Mouse (Mus musculus) gastrocnemius, postnatal 25 days (tissue): ENCODE results near the gene Coq9. TPM values are rescaled to one million over a fixed set of nuclear protein-coding genes. Genes with fewer than 3 reads are reported as not detected.

Experiments
- DNase-seq: peaks from one replicate; pipeline ENCODE4 v3.0.0; 2022
- total RNA-seq, 2 experiments: library from RNA; stranded (reverse); gene quantifications; 1 replicate in 1 of 2; 2 replicates in 1 of 2; pipeline ENCODE4 v1.2.3; 2021

The Coq9 gene
- total RNA-seq, 2 experiments from 2014 or later = 376 to 381 TPM

- no peak for DNase-seq
Observed at GRCm38 (mm10) chr8:94870474-94871107, 32.5 kb downstream of the Coq9 start.

GRCm38 (mm10) chr8:94871108-94871894, 33.2 kb downstream of the Coq9 start:
- peak; percentile 77 for DNase-seq

- no peak for DNase-seq
Observed at GRCm38 (mm10) chr8:94872156-94872555, 34.0 kb downstream of the Coq9 start.

DNA sequence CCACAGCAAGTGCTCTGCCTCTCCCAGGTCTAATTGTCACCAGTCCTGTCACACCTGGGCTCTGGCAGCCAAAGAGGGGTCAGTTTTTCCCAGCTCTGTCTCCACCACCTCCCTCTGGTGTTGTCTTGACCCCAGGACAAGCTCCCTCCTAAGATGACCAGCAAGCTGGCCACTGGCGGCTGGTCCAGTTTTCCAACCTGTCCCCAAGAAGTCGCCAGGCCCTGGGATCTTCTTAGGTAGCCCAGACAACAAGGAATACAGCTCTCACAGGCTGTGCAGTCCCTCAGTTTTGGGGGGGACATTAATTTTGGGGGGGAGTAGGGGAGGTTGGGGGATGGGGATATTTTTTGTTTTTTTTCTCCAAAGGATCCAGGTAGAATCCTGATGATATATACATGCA, 34.5 kb downstream of the Coq9 start:
- DNase-seq = no peak

DNA sequence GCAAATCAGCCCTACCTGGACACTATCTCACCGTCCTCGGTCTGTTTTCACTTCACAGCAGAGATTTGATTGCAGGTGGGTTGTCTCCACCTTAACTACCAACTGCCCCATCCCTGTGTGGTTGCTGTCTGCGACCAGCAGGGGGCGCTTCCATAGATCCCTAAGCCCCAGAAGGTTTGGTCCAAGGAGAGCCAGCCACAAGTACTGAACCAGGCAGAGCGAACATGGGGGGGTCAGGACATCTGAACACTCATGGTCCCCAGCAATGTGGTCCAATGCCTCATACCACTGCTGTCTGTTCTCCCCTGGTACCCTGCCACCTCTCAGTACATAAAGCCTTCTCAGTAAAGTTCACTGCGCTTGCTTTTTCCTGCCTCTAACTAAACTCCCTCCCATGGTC, 36.2 kb downstream of the Coq9 start:
- peak; percentile 58 for DNase-seq

DNA sequence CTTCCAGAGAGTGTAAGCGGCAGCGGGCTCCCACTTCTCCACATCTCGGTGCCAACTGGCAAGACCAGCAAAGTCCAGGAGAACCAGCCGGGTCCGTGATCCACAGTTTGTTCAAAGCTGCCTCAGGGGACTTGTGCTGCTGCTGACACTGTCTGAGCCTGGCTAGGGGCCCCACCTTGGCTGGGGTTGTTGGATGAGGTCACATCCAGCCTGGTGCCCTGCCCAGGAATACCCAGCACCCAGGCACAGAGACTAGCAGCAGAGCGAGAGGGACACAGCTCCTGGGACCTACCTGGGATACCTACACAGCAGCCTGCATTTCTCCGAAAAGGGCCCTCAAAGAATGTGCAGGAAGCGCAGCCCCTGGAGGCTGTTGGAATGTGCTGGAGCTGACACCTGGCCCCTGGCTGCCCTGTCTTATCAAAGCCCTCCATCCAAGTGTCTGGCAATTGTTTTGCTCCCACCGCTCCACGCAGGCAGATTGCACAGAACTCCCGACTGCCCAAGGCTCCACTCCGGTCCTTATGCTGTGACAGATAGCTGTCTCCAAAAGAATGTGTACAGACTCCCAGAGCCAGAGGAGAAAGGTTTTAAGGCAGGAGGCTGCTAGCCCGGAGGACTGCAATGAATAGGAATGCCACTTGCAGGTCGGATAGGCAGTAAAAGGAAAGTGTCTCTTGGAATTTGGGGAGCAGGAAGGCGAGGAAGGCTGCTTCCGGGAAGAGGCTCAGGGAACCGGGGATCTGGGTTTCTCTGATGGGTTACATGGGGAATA, 37.2 kb downstream of the Coq9 start:
- DNase-seq = no peak

GRCm38 (mm10) chr8:94875871-94876150, 37.7 kb downstream of the Coq9 start:
- no peak for DNase-seq

- DNase-seq = peak; percentile 89
Observed at GRCm38 (mm10) chr8:94876197-94876730, 38.1 kb downstream of the Coq9 start, which contains the start of gene Dok4. TSS of gene Dok4 (minus strand) at chr8:94876330.

- no peak for DNase-seq
Observed at GRCm38 (mm10) chr8:94876820-94877219, 38.7 kb downstream of the Coq9 start.

DNA sequence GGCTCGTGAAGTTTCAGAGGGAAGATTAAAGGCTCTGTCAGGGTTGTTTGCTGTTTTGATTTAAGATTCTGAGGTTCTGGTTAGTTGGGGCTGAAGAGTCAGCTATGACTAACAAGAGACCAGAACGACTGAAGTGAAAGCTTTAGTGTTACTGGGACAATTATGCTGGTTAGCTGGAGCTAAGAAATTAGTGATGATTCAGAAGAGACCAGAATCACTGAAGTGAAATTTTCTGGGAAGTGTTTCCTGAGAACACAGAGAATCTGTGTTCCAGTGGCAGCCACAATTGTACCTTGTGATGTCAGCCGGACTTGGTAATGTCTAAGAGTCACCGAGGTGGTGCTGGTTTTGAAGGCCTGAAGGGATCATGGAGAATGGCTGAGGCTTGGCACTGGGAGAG, 42.6 kb downstream of the Coq9 start:
- no peak for DNase-seq

DNA sequence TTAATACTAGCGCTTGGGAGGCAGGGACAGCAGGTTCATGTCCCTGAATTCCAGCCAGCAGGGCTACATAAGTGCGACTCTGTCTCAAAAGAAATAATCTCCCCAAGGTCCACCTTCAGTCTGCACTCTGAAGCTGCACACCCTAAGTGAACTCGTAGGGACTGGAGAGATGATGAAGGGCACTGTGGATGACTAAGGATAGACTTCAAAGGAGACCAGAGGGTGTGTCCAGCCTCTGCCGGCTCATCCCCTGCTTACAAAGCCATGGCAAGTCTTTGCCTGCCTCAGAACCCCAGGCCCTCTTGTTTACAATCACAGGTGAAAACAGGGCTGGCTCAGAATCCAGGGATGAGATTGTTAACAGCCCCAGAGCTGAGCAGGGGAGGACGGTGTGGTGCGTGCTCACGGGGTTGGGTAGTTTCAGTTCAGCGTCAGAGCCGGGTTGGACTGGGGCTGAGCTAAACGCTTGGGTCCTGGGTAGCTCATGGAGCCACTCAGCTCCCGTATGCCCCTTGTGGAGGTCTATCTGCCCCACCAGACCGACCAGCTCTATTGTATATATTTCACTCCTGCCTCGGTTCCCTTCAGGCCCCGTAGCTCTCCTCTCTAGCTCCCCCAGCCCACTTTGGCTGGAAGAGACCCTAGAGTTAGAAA, 50.4 kb downstream of the Coq9 start:
- DNase-seq = no peak

- no peak for DNase-seq
Observed at GRCm38 (mm10) chr8:94892917-94893316, 54.8 kb downstream of the Coq9 start.

DNA sequence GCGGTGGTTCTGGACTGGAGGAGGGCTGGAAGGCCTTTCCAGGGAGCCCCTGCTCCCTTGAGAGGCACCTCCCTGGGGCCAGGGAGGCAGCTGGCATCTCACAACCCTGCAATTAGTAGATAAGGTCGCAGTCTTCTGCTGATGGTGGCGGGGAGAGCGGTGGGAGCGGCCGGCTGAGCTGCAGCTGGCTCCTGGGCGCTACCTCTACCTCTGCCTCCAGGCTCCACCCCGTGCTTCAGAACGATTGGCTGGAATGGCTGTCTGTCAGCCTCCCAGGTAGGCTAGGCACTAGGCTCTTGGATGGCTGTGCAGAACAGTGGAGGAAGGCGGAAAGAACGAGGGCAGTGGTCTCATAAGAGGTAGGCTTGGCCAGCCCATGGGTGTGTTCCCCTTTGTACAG, 61.1 kb downstream of the Coq9 start:
- no peak for DNase-seq

DNA sequence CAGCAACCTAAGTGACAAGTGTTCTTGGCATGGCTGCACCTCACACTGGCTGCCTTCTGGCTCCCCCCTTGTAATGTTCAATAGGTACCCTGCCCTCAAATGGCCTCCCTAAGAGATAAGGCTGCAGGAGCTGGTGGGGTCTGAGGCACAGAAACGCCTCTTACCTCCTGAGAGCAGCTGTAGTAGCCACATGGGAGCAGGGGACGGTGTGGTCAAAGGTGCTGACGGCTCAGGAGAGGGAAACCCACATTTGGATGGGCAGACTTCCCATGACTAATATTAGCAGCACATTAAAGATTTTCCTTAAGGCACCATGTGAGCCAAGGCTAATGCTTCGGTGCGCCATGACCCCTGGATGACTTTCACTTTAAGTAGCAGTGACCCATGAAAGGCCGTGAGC, 62.5 kb downstream of the Coq9 start:
- no peak for DNase-seq

- DNase-seq = no peak
Observed at GRCm38 (mm10) chr8:94901031-94901430, 62.9 kb downstream of the Coq9 start.

DNA sequence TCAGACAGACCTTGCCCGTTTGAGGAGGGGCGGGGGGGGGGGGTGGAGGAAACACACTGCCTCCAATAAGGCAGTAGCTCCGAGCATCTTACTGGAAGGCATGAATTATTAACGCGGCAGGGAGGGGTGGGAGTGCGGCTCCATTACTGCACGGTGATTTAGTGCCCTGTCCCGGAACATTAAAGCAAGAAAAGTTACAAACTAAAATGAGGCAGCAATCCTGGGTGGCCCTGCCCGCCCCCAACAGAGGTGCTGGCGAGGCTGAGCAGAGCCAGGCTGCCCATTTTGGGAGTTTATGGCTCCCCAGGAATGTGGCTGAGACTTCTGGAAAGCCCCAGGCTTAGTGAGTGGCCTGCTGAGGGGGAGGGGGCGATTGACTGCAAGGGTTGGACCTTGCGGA, 65.6 kb downstream of the Coq9 start:
- no peak for DNase-seq

Other genes with a start within 250 kb of the Coq9 start
- 1 to 10 TPM; 7.9 to 8.3 TPM for gene Rspry1, start 236.4 kb upstream of the Coq9 start, total RNA-seq
- 10 to 100 TPM; 16.7 to 18.7 TPM for gene Fam192a, start 236.3 kb upstream of the Coq9 start, total RNA-seq
- 10 to 100 TPM; 53.1 to 59.0 TPM for gene Arl2bp, start 171.7 kb upstream of the Coq9 start, total RNA-seq
- gene Pllp, start 142.0 kb upstream of the Coq9 start, total RNA-seq = 1 to 10 TPM; 2.8 to 3.0 TPM
- gene Ccl22, start 92.7 kb upstream of the Coq9 start, total RNA-seq = not detected
- 1 to 10 TPM in 1 of 2 experiments, under 1 TPM in 1; 0.82 to 1.4 TPM for gene Cx3cl1, start 66.3 kb upstream of the Coq9 start, total RNA-seq
- gene Ccl17, start 27.9 kb upstream of the Coq9 start, total RNA-seq = not detected
- gene Ciapin1, start within 50 bp of the Coq9 start, total RNA-seq = 10 to 100 TPM; 38.4 to 45.3 TPM
- 10 to 100 TPM; 42.9 to 44.1 TPM for gene Polr2c, start 19.1 kb downstream of the Coq9 start, total RNA-seq
- 1 to 10 TPM; 4.7 to 5.1 TPM for gene Dok4, start 38.0 kb downstream of the Coq9 start, total RNA-seq
- 1 to 10 TPM; 3.6 to 4.2 TPM for gene Ccdc102a, start 79.8 kb downstream of the Coq9 start, total RNA-seq
- gene Adgrg5, start 85.4 kb downstream of the Coq9 start, total RNA-seq = not detected
- gene Adgrg1, start 136.4 kb downstream of the Coq9 start, total RNA-seq = 10 to 100 TPM; 16.7 to 22.6 TPM
- gene Adgrg3, start 179.4 kb downstream of the Coq9 start, total RNA-seq = under 1 TPM; 0.41 to 0.86 TPM
- not detected for gene Drc7, start 216.8 kb downstream of the Coq9 start, total RNA-seq
- gene Katnb1, start 242.9 kb downstream of the Coq9 start, total RNA-seq = 1 to 10 TPM; 5.6 to 7.3 TPM